Mouse (Mus musculus): ENCODE measurements at regions not wholly inside any gene's neighbourhood (a gene's known extent, or its start where the extent isn't known, plus 50 kb on each side); places are given as distances from the start of the nearest gene placed in this dataset.

DNA sequence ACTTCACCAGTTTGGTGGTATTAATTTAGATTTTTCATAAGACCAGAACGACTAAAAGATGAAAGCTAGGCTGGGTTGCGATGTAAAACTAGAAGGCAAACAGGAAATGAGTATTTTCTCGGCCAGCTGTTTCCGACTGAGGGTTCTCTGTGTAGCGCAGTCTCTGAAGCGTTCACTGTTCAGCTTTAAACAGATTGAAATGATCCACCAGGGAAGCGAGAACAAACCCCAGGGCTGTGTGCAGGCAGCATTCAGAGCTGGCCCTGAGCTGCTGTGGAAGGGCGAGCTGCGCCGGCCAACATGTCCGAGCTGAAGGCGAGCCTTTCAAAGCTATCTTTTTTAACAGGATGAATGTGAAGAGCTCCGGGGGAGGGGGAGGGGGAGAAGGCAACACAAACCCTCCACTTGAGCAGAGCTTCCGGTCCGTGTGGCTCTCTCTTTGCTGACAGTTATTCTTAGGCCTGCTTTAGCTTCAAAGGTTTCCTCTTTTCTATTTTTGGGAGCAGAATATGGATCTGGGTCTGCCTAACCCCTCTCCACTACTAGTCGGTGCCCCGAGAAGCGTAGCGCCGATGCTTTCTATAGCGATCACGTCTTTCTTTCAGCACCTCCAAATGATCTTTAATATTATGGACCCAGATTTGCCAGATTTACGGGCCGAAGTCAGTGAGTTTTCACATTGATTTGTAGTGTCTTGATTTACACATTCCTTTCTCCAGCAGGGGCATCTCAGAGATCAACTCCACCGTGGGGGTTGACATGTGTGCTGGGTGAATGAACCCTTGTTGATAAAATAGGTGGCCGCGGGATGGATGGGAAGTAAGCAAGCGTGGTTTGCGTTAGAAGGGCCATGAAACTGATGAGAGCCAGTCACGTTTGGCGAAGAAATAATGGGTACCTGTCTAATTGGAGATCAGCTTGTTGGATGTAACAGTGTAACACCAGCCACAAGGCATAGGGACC, 59.3 kb upstream of the Map3k1 start:
- TF ChIP-seq POLR2A (IDR thresholded peaks at IDR 0.05; ENCODE audit: low read depth, low read length), result 0 out of 2 replicates have a peak, but pooled peaks have one; percentile 27
- TF ChIP-seq CTCF (IDR thresholded peaks at IDR 0.05; ENCODE audit: borderline replicate concordance, insufficient read depth, low read length), result no peak

Data from embryonic fibroblast, embryonic 13.5 days (primary cell).